Mouse (Mus musculus) CH12.LX (cell line): ENCODE results near the gene Mmp23. TPM values are rescaled to one million over a fixed set of nuclear protein-coding genes. Genes with fewer than 3 reads are reported as not detected.
A peak's percentile ranks its signal among the peaks of the same experiment; 100 is the strongest.

ENCODE experiments used
- DNase-seq: peaks from one replicate; pipeline ENCODE4 v3.0.0-alpha.2; 2013; ENCODE audit errors: extremely low read depth
- H3K27ac ChIP-seq: 2 replicates; pipeline ENCODE4 v1.5.1; 2012; ENCODE audit warnings: low read depth, mild to moderate bottlenecking, control low read depth, moderate library complexity; ENCODE audit not compliant: insufficient read depth
- H3K27me3 ChIP-seq: replicated peaks from 2 replicates; pipeline ENCODE3; 2012; ENCODE audit warnings: inconsistent platforms
- H3K36me3 ChIP-seq, 2 experiments: replicated peaks in 1 of 2; 2 replicates each; pipeline versions ENCODE3 to v1.6.1; 2012; ENCODE audit warnings: inconsistent platforms in 1 of 2, low read length in 1 of 2, mild to moderate bottlenecking in 1 of 2, mixed read lengths in 1 of 2, moderate library complexity in 1 of 2; ENCODE audit not compliant: control insufficient read depth in 1 of 2, insufficient read depth in 1 of 2
- H3K4me1 ChIP-seq, 2 experiments: 2 replicates each; pipeline ENCODE4 v1.6.1; 2012; ENCODE audit warnings: inconsistent platforms in 1 of 2, moderate library complexity in 1 of 2; ENCODE audit not compliant: insufficient read depth in 2 of 2, control insufficient read depth in 1 of 2
- H3K4me2 ChIP-seq: 2 replicates; pipeline ENCODE4 v1.6.1; 2012; ENCODE audit warnings: low read depth, mild to moderate bottlenecking, control low read depth; ENCODE audit not compliant: poor library complexity, insufficient read depth, severe bottlenecking
- H3K4me3 ChIP-seq, 3 experiments: fragments of 150-350 bp in 1 of 3; sonication (generic) in 1 of 3; replicated peaks in 1 of 3; 2 replicates each; pipeline versions ENCODE3 to v1.5.1; 2011 to 2012; ENCODE audit warnings: low read depth in 2 of 3, low read length in 2 of 3, mild to moderate bottlenecking in 2 of 3, moderate library complexity in 2 of 3, control low read depth in 1 of 3, improper control_type of control experiment in 1 of 3, inconsistent platforms in 1 of 3, mixed read lengths in 1 of 3; ENCODE audit not compliant: poor library complexity in 1 of 3
- H3K79me2 ChIP-seq: replicated peaks from 2 replicates; pipeline ENCODE4 v1.6.1; 2012; ENCODE audit warnings: mild to moderate bottlenecking, moderate library complexity; ENCODE audit not compliant: control insufficient read depth, poor library complexity, insufficient read depth, severe bottlenecking; ENCODE audit errors: extremely low read depth
- H3K9ac ChIP-seq: 2 replicates; pipeline ENCODE4 v1.6.1; 2012; ENCODE audit warnings: low read depth, mild to moderate bottlenecking, control low read depth, moderate library complexity; ENCODE audit not compliant: insufficient read depth
- H3K9me3 ChIP-seq: replicated peaks from 2 replicates; pipeline ENCODE3; 2012; ENCODE audit warnings: low read length, inconsistent platforms, mixed read lengths
- CHD1 ChIP-seq: IDR thresholded peaks from 2 replicates; pipeline ENCODE4 v1.6.1; 2012; ENCODE audit warnings: low read depth, low read length, improper control_type of control experiment, inconsistent platforms
- E2F4 ChIP-seq: IDR thresholded peaks from 2 replicates; pipeline ENCODE4 v1.6.1; 2011; ENCODE audit warnings: low read depth, low read length, improper control_type of control experiment; ENCODE audit not compliant: insufficient replicate concordance
- ELF1 ChIP-seq: IDR thresholded peaks from 2 replicates; pipeline ENCODE4 v1.6.1; 2014; ENCODE audit warnings: low read depth, mild to moderate bottlenecking, inconsistent platforms, low read length, improper control_type of control experiment
- HCFC1 ChIP-seq: IDR thresholded peaks from 2 replicates; pipeline ENCODE4 v1.6.1; 2012; ENCODE audit warnings: low read depth, mild to moderate bottlenecking, inconsistent platforms, low read length, improper control_type of control experiment
- IRF4 ChIP-seq: IDR thresholded peaks from 2 replicates; pipeline ENCODE4 v1.6.1; 2014; ENCODE audit warnings: low read depth, mild to moderate bottlenecking, inconsistent platforms, low read length, improper control_type of control experiment
- JUN ChIP-seq: IDR thresholded peaks from 2 replicates; pipeline ENCODE4 v1.6.1; 2011; ENCODE audit warnings: low read depth, mild to moderate bottlenecking, low read length, improper control_type of control experiment, moderate library complexity; ENCODE audit not compliant: insufficient read depth
- JUND ChIP-seq: conservative IDR thresholded peaks from 2 replicates; pipeline ENCODE4 v1.6.1; 2011; ENCODE audit warnings: low read depth, low read length, improper control_type of control experiment
- KAT2A ChIP-seq: IDR thresholded peaks from 2 replicates; pipeline ENCODE4 v1.6.1; 2012; ENCODE audit warnings: low read length, improper control_type of control experiment, inconsistent platforms; ENCODE audit not compliant: insufficient replicate concordance
- MXI1 ChIP-seq: IDR thresholded peaks from 2 replicates; pipeline ENCODE4 v1.6.1; 2011; ENCODE audit warnings: mild to moderate bottlenecking, low read depth, low read length, improper control_type of control experiment
- NRF1 ChIP-seq: IDR thresholded peaks from 2 replicates; pipeline ENCODE4 v1.6.1; 2014; ENCODE audit warnings: low read depth, mild to moderate bottlenecking, inconsistent platforms, low read length, improper control_type of control experiment, moderate library complexity
- PAX5 ChIP-seq: IDR thresholded peaks from 2 replicates; pipeline ENCODE4 v1.6.1; 2012; ENCODE audit warnings: low read length, inconsistent platforms, mixed read lengths
- POLR2AphosphoS2 ChIP-seq: IDR thresholded peaks from 2 replicates; pipeline ENCODE4 v1.6.1; 2011; ENCODE audit warnings: low read depth, low read length, improper control_type of control experiment
- RCOR1 ChIP-seq: conservative IDR thresholded peaks from 2 replicates; pipeline ENCODE4 v1.6.1; 2012; ENCODE audit warnings: low read depth, mild to moderate bottlenecking, inconsistent platforms, low read length, improper control_type of control experiment
- TCF12 ChIP-seq: IDR thresholded peaks from 2 replicates; pipeline ENCODE4 v1.6.1; 2014; ENCODE audit warnings: low read depth, mild to moderate bottlenecking, inconsistent platforms, low read length, improper control_type of control experiment
- ZC3H11A ChIP-seq: IDR thresholded peaks from 2 replicates; pipeline ENCODE4 v1.6.1; 2012; ENCODE audit warnings: low read depth, mild to moderate bottlenecking, inconsistent platforms, low read length, improper control_type of control experiment
- ZNF384 ChIP-seq: IDR thresholded peaks from 2 replicates; pipeline ENCODE4 v1.6.1; 2012; ENCODE audit warnings: low read depth, low read length, improper control_type of control experiment, inconsistent platforms
- dilution Hi-C: fragments of 300-500 bp; cut with MboI; formaldehyde crosslinking; loops from 2 replicates; pipeline ENCODE4 v1.14.3; 2020; ENCODE audit warnings: low sequenced_read_pairs; ENCODE audit not compliant: extremely low pct_unique_long_range_greater_than_20kb, extremely low pct_ligation_motif_present
- in situ Hi-C: fragments of 300-500 bp; cut with MboI; formaldehyde crosslinking; loops from 3 replicates; pipeline ENCODE4 v1.14.3; 2019; ENCODE audit warnings: low sequenced_read_pairs, low pct_ligation_motif_present, low pct_unique_long_range_greater_than_20kb, mixed read lengths
- polyA plus RNA-seq: library from polyadenylated mRNA; unstranded; fragments of >175 nt; gene quantifications from 2 replicates; pipeline ENCODE4 v1.2.1, GENCODE M21; 2012; ENCODE audit warnings: low read depth; ENCODE audit not compliant: insufficient read length
- total RNA-seq, 2 experiments: library from RNA; depleted of rRNA; stranded (reverse); fragments of 300-350 nt in 1 of 2; fragments of >200 nt in 1 of 2; gene quantifications; 2 replicates each; pipeline ENCODE4 v1.2.3; 2012 to 2014

The Mmp23 gene
- total and polyA plus RNA-seq, 3 experiments, result 1.1 to 7.9 (median 2.0) TPM

GRCm38 (mm10) chr4:155666903-155667302 lies 13.7 kb upstream of the Mmp23 start:
- Histone ChIP-seq H3K36me3 (peaks cover 27 to 46% of the 10 kb centered on the region in 2 experiments), H3K9ac (no peak overlapping the region; the same call in 1 of the 2 replicates), H3K27ac (no peak overlapping the region), H3K9me3 (no peaks in the 10 kb centered on the region), H3K4me3 (peak overlapping the region in 1 of 3 experiments; percentile 21), H3K4me2 (no peak overlapping the region), H3K4me1 (peaks cover 3 to 25% of the 10 kb centered on the region in 2 experiments), H3K79me2 (no peaks in the 10 kb centered on the region), H3K27me3 (no peaks in the 10 kb centered on the region)
- TF ChIP-seq HCFC1 (no peak), ELF1 (peak; percentile 50; the same call in 1 of the 2 replicates)
- in situ Hi-C loops (no loop called here), dilution Hi-C loops (no loop called here)
- DNase-seq, result no peak

GRCm38 (mm10) chr4:155660641-155661040 lies 7.5 kb upstream of the Mmp23 start:
- TF ChIP-seq CHD1, result no peak
- no peak for TF ChIP-seq TCF12
- TF ChIP-seq ELF1, result no peak
- TF ChIP-seq RCOR1, result no peak
- no peak for TF ChIP-seq ZC3H11A
- no peak for TF ChIP-seq JUND
- no peak for TF ChIP-seq NRF1
- no peak for TF ChIP-seq KAT2A
- TF ChIP-seq E2F4, result no peak
- no peak for TF ChIP-seq PAX5
- TF ChIP-seq POLR2AphosphoS2, result no peak
- no peak for TF ChIP-seq HCFC1
- no peak for TF ChIP-seq MXI1
- no peak for TF ChIP-seq JUN
- no peak for TF ChIP-seq IRF4
- TF ChIP-seq ZNF384, result no peak
- TF ChIP-seq, all 38 proteins: peak for 0
- in situ Hi-C loops (no loop called here), dilution Hi-C loops (no loop called here)
- no peak for DNase-seq
- no peak overlapping the region for H3K9ac ChIP-seq
- peaks cover 0 to 8% of the 10 kb centered on the region in 2 experiments; a peak in 1 of 4 replicates for H3K4me1 ChIP-seq
- H3K4me3 ChIP-seq, result no peak overlapping the region
- no peak overlapping the region for H3K27ac ChIP-seq
- no peaks in the 10 kb centered on the region for H3K79me2 ChIP-seq
- H3K27me3 ChIP-seq, result no peaks in the 10 kb centered on the region
- H3K4me2 ChIP-seq, result no peak overlapping the region
- H3K36me3 ChIP-seq, result peaks cover 74 to 95% of the 10 kb centered on the region in 2 experiments
- H3K9me3 ChIP-seq, result no peaks in the 10 kb centered on the region
